Mouse (Mus musculus) cerebellum, postnatal 14 days (tissue): Measurements from ENCODE around the gene C3.

Source experiments
- DNase-seq, 2 experiments: peaks; one replicate each; pipeline ENCODE4 v3.0.0; 2021; ENCODE audit warnings: mixed read lengths in 2 of 2

C3 gene

GRCm38 (mm10) chr17:57249186-57250181, 21.5 kb upstream of the C3 start, which contains the start of gene Trip10:
TSS of gene Trip10 (plus strand) at chr17:57249455.
- DNase-seq = peak; percentile 87 to 90

- DNase-seq = peak; percentile 49 to 51
Observed at GRCm38 (mm10) chr17:57248771-57249170, 20.8 kb upstream of the C3 start.

GRCm38 (mm10) chr17:57248201-57248699, 20.3 kb upstream of the C3 start, which contains the start of gene Gpr108:
TSS of gene Gpr108 (minus strand) at chr17:57248446.
- DNase-seq = peak; percentile 89 to 90

- DNase-seq = peak; percentile 88 to 93
Observed at GRCm38 (mm10) chr17:57247393-57248200, 19.7 kb upstream of the C3 start.

GRCm38 (mm10) chr17:57246663-57247392, 18.9 kb upstream of the C3 start:
- no peak for DNase-seq

- no peak for DNase-seq
Observed at GRCm38 (mm10) chr17:57245311-57245929, 17.5 kb upstream of the C3 start.

- DNase-seq = no peak
Observed at GRCm38 (mm10) chr17:57243650-57244370, 15.9 kb upstream of the C3 start.

GRCm38 (mm10) chr17:57237181-57237580, 9.2 kb upstream of the C3 start:
- DNase-seq = no peak

- DNase-seq = no peak
Observed at GRCm38 (mm10) chr17:57235803-57236202, 7.9 kb upstream of the C3 start.

- DNase-seq = no peak
Observed at GRCm38 (mm10) chr17:57234254-57234928, 6.5 kb upstream of the C3 start.

GRCm38 (mm10) chr17:57233038-57233437, 5.1 kb upstream of the C3 start:
- DNase-seq = no peak

GRCm38 (mm10) chr17:57232200-57232599, 4.3 kb upstream of the C3 start:
- DNase-seq = no peak

- DNase-seq = no peak
Observed at GRCm38 (mm10) chr17:57231321-57231771, 3.4 kb upstream of the C3 start.

GRCm38 (mm10) chr17:57230728-57231125, 2.8 kb upstream of the C3 start:
- DNase-seq = no peak

- no peak for DNase-seq
Observed at GRCm38 (mm10) chr17:57229851-57230727, 2.2 kb upstream of the C3 start.

GRCm38 (mm10) chr17:57228873-57229272, 937 bp upstream of the C3 start:
- DNase-seq = no peak

GRCm38 (mm10) chr17:57227468-57227867, 468 bp downstream of the C3 start:
- no peak for DNase-seq

GRCm38 (mm10) chr17:57223313-57223712, 4.6 kb downstream of the C3 start:
- no peak for DNase-seq

GRCm38 (mm10) chr17:57221911-57222310, 6.0 kb downstream of the C3 start:
- no peak for DNase-seq

GRCm38 (mm10) chr17:57219884-57220207, 8.1 kb downstream of the C3 start:
- peak; percentile 38 to 54 for DNase-seq
